Mouse (Mus musculus) heart, adult 11 months (tissue): ENCODE results near the gene Gm15446.
"Not testable (repeated sequence)": the region's sequence is repeated elsewhere in the genome, so short reads cannot be mapped to it uniquely, and the experiment has no call there.

Source experiments
- DNase-seq: peaks from one replicate; pipeline ENCODE4 v3.0.0; 2022

The Gm15446 gene

GRCm38 (mm10) chr5:109923261-109924071 is at the start of gene Gm15446:
Gene Gm15446 (plus strand): TSS chr5:109923400.
- DNase-seq: peak; percentile 99

GRCm38 (mm10) chr5:109924129-109924528 is 929 bp downstream of the Gm15446 start:
- not testable (repeated sequence) for DNase-seq

DNA sequence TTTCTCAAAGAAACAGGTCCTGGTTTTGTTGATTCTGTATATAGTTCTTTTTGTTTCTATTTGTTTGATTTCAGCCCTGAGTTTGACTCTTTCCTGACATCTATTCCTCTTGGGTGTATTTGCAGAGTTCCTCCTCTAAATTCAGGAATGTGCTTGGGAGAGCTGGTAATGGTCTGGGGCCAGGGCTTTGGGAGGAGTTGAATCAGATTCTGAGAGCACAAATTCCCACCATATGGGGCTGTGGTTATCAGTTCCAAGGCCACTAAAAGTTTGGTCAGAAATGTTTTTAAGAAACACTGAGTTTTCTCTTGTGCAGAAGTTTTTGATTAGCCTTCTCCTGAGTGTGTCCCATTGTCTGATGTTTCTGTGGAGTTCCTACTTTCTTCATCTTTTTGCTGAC is 1.7 kb downstream of the Gm15446 start:
- no peak for DNase-seq

GRCm38 (mm10) chr5:109950281-109950680 is 27.1 kb downstream of the Gm15446 start:
- no peak for DNase-seq

GRCm38 (mm10) chr5:109980743-109981142 is 57.5 kb downstream of the Gm15446 start:
- not testable (repeated sequence) for DNase-seq
